Mouse (Mus musculus) frontal cortex, adult 2 months (tissue): ENCODE measurements around the gene Mnt. TPM values are rescaled to one million over a fixed set of nuclear protein-coding genes. Genes with fewer than 3 reads are reported as not detected.

Experiments used
- DNase-seq, 2 experiments: peaks; one replicate each; pipeline ENCODE4 v3.0.0; 2022; ENCODE audit warnings: low spot score in 1 of 2; ENCODE audit errors: extremely low spot score in 1 of 2
- polyA plus RNA-seq: library from polyadenylated mRNA; depleted of rRNA; stranded (reverse); fragments of >200 nt; gene quantifications from 2 replicates; pipeline ENCODE4 v1.2.3, GENCODE M21; 2012

Mnt gene
- polyA plus RNA-seq, 1 experiment: 18.2 TPM

- no peak for DNase-seq
Measured at GRCm38 (mm10) chr11:74843761-74844160, 13.0 kb downstream of the Mnt start.

- DNase-seq: no peak
Measured at GRCm38 (mm10) chr11:74845784-74846183, 15.1 kb downstream of the Mnt start.

- DNase-seq: peak in 1 of 2 experiments; percentile 86
Measured at GRCm38 (mm10) chr11:74847919-74848521, 17.3 kb downstream of the Mnt start.

- no peak for DNase-seq
Measured at GRCm38 (mm10) chr11:74850998-74851661, 20.4 kb downstream of the Mnt start.

- no peak for DNase-seq
Measured at GRCm38 (mm10) chr11:74857756-74858155, 27.0 kb downstream of the Mnt start.

- no peak for DNase-seq
Measured at GRCm38 (mm10) chr11:74862129-74862528, 31.4 kb downstream of the Mnt start.

- DNase-seq: no peak
Measured at GRCm38 (mm10) chr11:74863471-74863870, 32.8 kb downstream of the Mnt start.

GRCm38 (mm10) chr11:74864421-74864820, 33.7 kb downstream of the Mnt start:
- no peak for DNase-seq

GRCm38 (mm10) chr11:74865252-74865651, 34.5 kb downstream of the Mnt start:
- DNase-seq: no peak

GRCm38 (mm10) chr11:74866640-74867039, 35.9 kb downstream of the Mnt start:
- DNase-seq: peak in 1 of 2 experiments; percentile 48

GRCm38 (mm10) chr11:74867181-74867580, 36.5 kb downstream of the Mnt start:
- DNase-seq: no peak

GRCm38 (mm10) chr11:74868046-74868760, 37.5 kb downstream of the Mnt start:
- no peak for DNase-seq

- no peak for DNase-seq
Measured at GRCm38 (mm10) chr11:74869603-74870002, 38.9 kb downstream of the Mnt start.

GRCm38 (mm10) chr11:74870544-74870943, 39.8 kb downstream of the Mnt start:
- DNase-seq: no peak

GRCm38 (mm10) chr11:74870991-74871622, 40.4 kb downstream of the Mnt start:
- DNase-seq: peak; percentile 55 to 80

GRCm38 (mm10) chr11:74874630-74875029, 43.9 kb downstream of the Mnt start:
- DNase-seq: peak in 1 of 2 experiments; percentile 61

- peak; percentile 63 to 75 for DNase-seq
Measured at GRCm38 (mm10) chr11:74876801-74877200, 46.1 kb downstream of the Mnt start.

- DNase-seq: no peak
Measured at GRCm38 (mm10) chr11:74880999-74881398, 50.3 kb downstream of the Mnt start.

GRCm38 (mm10) chr11:74881979-74882378, 51.3 kb downstream of the Mnt start:
- peak in 1 of 2 experiments; percentile 74 for DNase-seq

GRCm38 (mm10) chr11:74883098-74883497, 52.4 kb downstream of the Mnt start:
- DNase-seq: no peak

GRCm38 (mm10) chr11:74894619-74895018, 63.9 kb downstream of the Mnt start:
- DNase-seq: no peak
